Mouse (Mus musculus) CH12.LX (cell line): ENCODE results near the gene Atg3. TPM values are rescaled to one million over a fixed set of nuclear protein-coding genes. Genes with fewer than 3 reads are reported as not detected.

Experiments used
- DNase-seq: peaks from one replicate; pipeline ENCODE4 v3.0.0-alpha.2; 2013; ENCODE audit errors: extremely low read depth
- H3K27ac ChIP-seq: 2 replicates; pipeline ENCODE4 v1.5.1; 2012; ENCODE audit warnings: low read depth, mild to moderate bottlenecking, control low read depth, moderate library complexity; ENCODE audit not compliant: insufficient read depth
- H3K27me3 ChIP-seq: replicated peaks from 2 replicates; pipeline ENCODE3; 2012; ENCODE audit warnings: inconsistent platforms
- H3K36me3 ChIP-seq, 2 experiments: replicated peaks in 1 of 2; 2 replicates each; pipeline versions ENCODE3 to v1.6.1; 2012; ENCODE audit warnings: inconsistent platforms in 1 of 2, low read length in 1 of 2, mild to moderate bottlenecking in 1 of 2, mixed read lengths in 1 of 2, moderate library complexity in 1 of 2; ENCODE audit not compliant: control insufficient read depth in 1 of 2, insufficient read depth in 1 of 2
- H3K4me1 ChIP-seq, 2 experiments: 2 replicates each; pipeline ENCODE4 v1.6.1; 2012; ENCODE audit warnings: inconsistent platforms in 1 of 2, moderate library complexity in 1 of 2; ENCODE audit not compliant: insufficient read depth in 2 of 2, control insufficient read depth in 1 of 2
- H3K4me2 ChIP-seq: 2 replicates; pipeline ENCODE4 v1.6.1; 2012; ENCODE audit warnings: low read depth, mild to moderate bottlenecking, control low read depth; ENCODE audit not compliant: poor library complexity, insufficient read depth, severe bottlenecking
- H3K4me3 ChIP-seq, 3 experiments: fragments of 150-350 bp in 1 of 3; sonication (generic) in 1 of 3; replicated peaks in 1 of 3; 2 replicates each; pipeline versions ENCODE3 to v1.5.1; 2011 to 2012; ENCODE audit warnings: low read depth in 2 of 3, low read length in 2 of 3, mild to moderate bottlenecking in 2 of 3, moderate library complexity in 2 of 3, control low read depth in 1 of 3, improper control_type of control experiment in 1 of 3, inconsistent platforms in 1 of 3, mixed read lengths in 1 of 3; ENCODE audit not compliant: poor library complexity in 1 of 3
- H3K79me2 ChIP-seq: replicated peaks from 2 replicates; pipeline ENCODE4 v1.6.1; 2012; ENCODE audit warnings: mild to moderate bottlenecking, moderate library complexity; ENCODE audit not compliant: control insufficient read depth, poor library complexity, insufficient read depth, severe bottlenecking; ENCODE audit errors: extremely low read depth
- H3K9ac ChIP-seq: 2 replicates; pipeline ENCODE4 v1.6.1; 2012; ENCODE audit warnings: low read depth, mild to moderate bottlenecking, control low read depth, moderate library complexity; ENCODE audit not compliant: insufficient read depth
- H3K9me3 ChIP-seq: replicated peaks from 2 replicates; pipeline ENCODE3; 2012; ENCODE audit warnings: low read length, inconsistent platforms, mixed read lengths
- BHLHE40 ChIP-seq: IDR thresholded peaks from 2 replicates; pipeline ENCODE4 v1.6.1; 2011; ENCODE audit warnings: mild to moderate bottlenecking, low read depth, low read length, improper control_type of control experiment
- CTCF ChIP-seq, 2 experiments: IDR thresholded peaks in 1 of 2; conservative IDR thresholded peaks in 1 of 2; 2 replicates each; pipeline ENCODE4 v1.5.1; 2011 to 2012; ENCODE audit warnings: low read depth in 2 of 2, low read length in 2 of 2, improper control_type of control experiment in 1 of 2, inconsistent platforms in 1 of 2, mild to moderate bottlenecking in 1 of 2, moderate library complexity in 1 of 2
- E2F4 ChIP-seq: IDR thresholded peaks from 2 replicates; pipeline ENCODE4 v1.6.1; 2011; ENCODE audit warnings: low read depth, low read length, improper control_type of control experiment; ENCODE audit not compliant: insufficient replicate concordance
- GABPA ChIP-seq: IDR thresholded peaks from 2 replicates; pipeline ENCODE4 v1.6.1; 2012; ENCODE audit warnings: low read depth, low read length, improper control_type of control experiment, inconsistent platforms; ENCODE audit not compliant: insufficient replicate concordance
- IRF4 ChIP-seq: IDR thresholded peaks from 2 replicates; pipeline ENCODE4 v1.6.1; 2014; ENCODE audit warnings: low read depth, mild to moderate bottlenecking, inconsistent platforms, low read length, improper control_type of control experiment
- JUN ChIP-seq: IDR thresholded peaks from 2 replicates; pipeline ENCODE4 v1.6.1; 2011; ENCODE audit warnings: low read depth, mild to moderate bottlenecking, low read length, improper control_type of control experiment, moderate library complexity; ENCODE audit not compliant: insufficient read depth
- KAT2A ChIP-seq: IDR thresholded peaks from 2 replicates; pipeline ENCODE4 v1.6.1; 2012; ENCODE audit warnings: low read length, improper control_type of control experiment, inconsistent platforms; ENCODE audit not compliant: insufficient replicate concordance
- MAZ ChIP-seq: IDR thresholded peaks from 2 replicates; pipeline ENCODE4 v1.6.1; 2012; ENCODE audit warnings: low read depth, mild to moderate bottlenecking, inconsistent platforms, low read length, improper control_type of control experiment, moderate library complexity
- MYC ChIP-seq: IDR thresholded peaks from 2 replicates; pipeline ENCODE4 v1.6.1; 2011; ENCODE audit warnings: low read depth, mild to moderate bottlenecking, improper control_type of control experiment, low read length
- NRF1 ChIP-seq: IDR thresholded peaks from 2 replicates; pipeline ENCODE4 v1.6.1; 2014; ENCODE audit warnings: low read depth, mild to moderate bottlenecking, inconsistent platforms, low read length, improper control_type of control experiment, moderate library complexity
- PAX5 ChIP-seq: IDR thresholded peaks from 2 replicates; pipeline ENCODE4 v1.6.1; 2012; ENCODE audit warnings: low read length, inconsistent platforms, mixed read lengths
- RAD21 ChIP-seq: IDR thresholded peaks from 2 replicates; pipeline ENCODE4 v1.6.1; 2011; ENCODE audit warnings: low read depth, mild to moderate bottlenecking, low read length, improper control_type of control experiment, moderate library complexity
- RCOR1 ChIP-seq: conservative IDR thresholded peaks from 2 replicates; pipeline ENCODE4 v1.6.1; 2012; ENCODE audit warnings: low read depth, mild to moderate bottlenecking, inconsistent platforms, low read length, improper control_type of control experiment
- SIN3A ChIP-seq: IDR thresholded peaks from 2 replicates; pipeline ENCODE4 v1.6.1; 2012; ENCODE audit warnings: low read length, improper control_type of control experiment, inconsistent platforms
- TBP ChIP-seq: conservative IDR thresholded peaks from 2 replicates; pipeline ENCODE4 v1.6.1; 2011; ENCODE audit warnings: low read depth, low read length, improper control_type of control experiment
- TCF12 ChIP-seq: IDR thresholded peaks from 2 replicates; pipeline ENCODE4 v1.6.1; 2014; ENCODE audit warnings: low read depth, mild to moderate bottlenecking, inconsistent platforms, low read length, improper control_type of control experiment
- UBTF ChIP-seq: IDR thresholded peaks from 2 replicates; pipeline ENCODE4 v1.6.1; 2012; ENCODE audit warnings: low read depth, mild to moderate bottlenecking, inconsistent platforms, low read length, improper control_type of control experiment, moderate library complexity
- USF2 ChIP-seq: conservative IDR thresholded peaks from 2 replicates; pipeline ENCODE4 v1.6.1; 2011; ENCODE audit warnings: low read depth, low read length, improper control_type of control experiment
- dilution Hi-C: fragments of 300-500 bp; cut with MboI; formaldehyde crosslinking; loops from 2 replicates; pipeline ENCODE4 v1.14.3; 2020; ENCODE audit warnings: low sequenced_read_pairs; ENCODE audit not compliant: extremely low pct_unique_long_range_greater_than_20kb, extremely low pct_ligation_motif_present
- in situ Hi-C: fragments of 300-500 bp; cut with MboI; formaldehyde crosslinking; loops from 3 replicates; pipeline ENCODE4 v1.14.3; 2019; ENCODE audit warnings: low sequenced_read_pairs, low pct_ligation_motif_present, low pct_unique_long_range_greater_than_20kb, mixed read lengths
- polyA plus RNA-seq: library from polyadenylated mRNA; unstranded; fragments of >175 nt; gene quantifications from 2 replicates; pipeline ENCODE4 v1.2.1, GENCODE M21; 2012; ENCODE audit warnings: low read depth; ENCODE audit not compliant: insufficient read length
- total RNA-seq, 2 experiments: library from RNA; depleted of rRNA; stranded (reverse); fragments of 300-350 nt in 1 of 2; fragments of >200 nt in 1 of 2; gene quantifications; 2 replicates each; pipeline ENCODE4 v1.2.3; 2012 to 2014

Atg3 gene
- total and polyA plus RNA-seq, 3 experiments, result 27.6 to 67.5 (median 43.0) TPM

- in situ Hi-C loops, result no loop called here
- H3K36me3 ChIP-seq, result no peaks in the 10 kb centered on the region
- no peak overlapping the region for H3K9ac ChIP-seq
- H3K79me2 ChIP-seq, result no peaks in the 10 kb centered on the region
- no peaks in the 10 kb centered on the region for H3K9me3 ChIP-seq
- peaks cover 0 to 7% of the 10 kb centered on the region in 2 experiments; a peak in 1 of 4 replicates for H3K4me1 ChIP-seq
- H3K27ac ChIP-seq, result no peak overlapping the region
- TF ChIP-seq UBTF (no peak), E2F4 (no peak)
- no peak overlapping the region for H3K4me2 ChIP-seq
- no peak for DNase-seq
- H3K4me3 ChIP-seq, result no peak overlapping the region
- dilution Hi-C loops, result no loop called here
- no peaks in the 10 kb centered on the region for H3K27me3 ChIP-seq
These were observed 45.9 kb downstream of the Atg3 start for GRCm38 (mm10) chr16:45204438-45204837.

GRCm38 (mm10) chr16:45204859-45205670 is 46.5 kb downstream of the Atg3 start:
- no peak overlapping the region for H3K27ac ChIP-seq
- no peak overlapping the region for H3K4me2 ChIP-seq
- dilution Hi-C loops, result no loop called here

GRCm38 (mm10) chr16:45222016-45222415 is 63.4 kb downstream of the Atg3 start:
- dilution Hi-C loops, result no loop called here
- Histone ChIP-seq H3K4me2 (no peak overlapping the region), H3K9ac (no peak overlapping the region), H3K36me3 (no peaks in the 10 kb centered on the region), H3K27ac (no peak overlapping the region)
- no peak for DNase-seq
- TF ChIP-seq GABPA, result no peak
- no peak for TF ChIP-seq JUN
- no peak for TF ChIP-seq PAX5
- TF ChIP-seq E2F4, result no peak
- TF ChIP-seq NRF1, result no peak
- no peak for TF ChIP-seq UBTF
- no peak for TF ChIP-seq KAT2A
- no peak for TF ChIP-seq BHLHE40
- no peak for TF ChIP-seq TCF12
- TF ChIP-seq USF2, result no peak
- TF ChIP-seq, all 38 proteins: peak for 0
- Histone ChIP-seq H3K9me3 (no peaks in the 10 kb centered on the region), H3K27me3 (no peaks in the 10 kb centered on the region), H3K4me3 (no peak overlapping the region), H3K79me2 (no peaks in the 10 kb centered on the region; the same call in 1 of the 2 replicates), H3K4me1 (peaks cover 8 to 46% of the 10 kb centered on the region in 2 experiments)
- in situ Hi-C loops, result no loop called here

More at GRCm38 (mm10) chr16:45204859-45205670, 46.5 kb downstream of the Atg3 start:
- no peaks in the 10 kb centered on the region for H3K36me3 ChIP-seq
- DNase-seq, result no peak
- TF ChIP-seq SIN3A (no peak), TBP (no peak), CTCF (conservative IDR thresholded peaks at IDR 0.05 in 1 of 2, IDR thresholded peaks at IDR 0.05 in 1 of 2; ENCODE audit: low read depth in 2 of 2, low read length in 2 of 2) (no peak), RCOR1 (no peak), MYC (no peak), IRF4 (no peak), RAD21 (no peak), BHLHE40 (no peak), MAZ (no peak), NRF1 (no peak)
- no peaks in the 10 kb centered on the region for H3K79me2 ChIP-seq
- H3K9me3 ChIP-seq, result no peaks in the 10 kb centered on the region
- H3K4me3 ChIP-seq, result no peak overlapping the region
- no peaks in the 10 kb centered on the region for H3K27me3 ChIP-seq
- H3K9ac ChIP-seq, result no peak overlapping the region
- peaks cover 0 to 4% of the 10 kb centered on the region in 2 experiments; a peak in 1 of 4 replicates for H3K4me1 ChIP-seq
- in situ Hi-C loops, result no loop called here
